Mouse (Mus musculus) urinary bladder, adult 2 months (tissue): Measurements from ENCODE around the gene Dnajc4. TPM values are rescaled to one million over a fixed set of nuclear protein-coding genes. Genes with fewer than 3 reads are reported as not detected.

Experiments used
- DNase-seq: peaks from one replicate; pipeline ENCODE4 v3.0.0; 2022; ENCODE audit warnings: low spot score
- polyA plus RNA-seq: library from polyadenylated mRNA; depleted of rRNA; stranded (reverse); fragments of >200 nt; gene quantifications from 2 replicates; pipeline ENCODE4 v1.2.3, GENCODE M21; 2012; rRNA removed

Gene Dnajc4
- 61.7 and 65.2 TPM in 2 replicates for polyA plus RNA-seq

DNA sequence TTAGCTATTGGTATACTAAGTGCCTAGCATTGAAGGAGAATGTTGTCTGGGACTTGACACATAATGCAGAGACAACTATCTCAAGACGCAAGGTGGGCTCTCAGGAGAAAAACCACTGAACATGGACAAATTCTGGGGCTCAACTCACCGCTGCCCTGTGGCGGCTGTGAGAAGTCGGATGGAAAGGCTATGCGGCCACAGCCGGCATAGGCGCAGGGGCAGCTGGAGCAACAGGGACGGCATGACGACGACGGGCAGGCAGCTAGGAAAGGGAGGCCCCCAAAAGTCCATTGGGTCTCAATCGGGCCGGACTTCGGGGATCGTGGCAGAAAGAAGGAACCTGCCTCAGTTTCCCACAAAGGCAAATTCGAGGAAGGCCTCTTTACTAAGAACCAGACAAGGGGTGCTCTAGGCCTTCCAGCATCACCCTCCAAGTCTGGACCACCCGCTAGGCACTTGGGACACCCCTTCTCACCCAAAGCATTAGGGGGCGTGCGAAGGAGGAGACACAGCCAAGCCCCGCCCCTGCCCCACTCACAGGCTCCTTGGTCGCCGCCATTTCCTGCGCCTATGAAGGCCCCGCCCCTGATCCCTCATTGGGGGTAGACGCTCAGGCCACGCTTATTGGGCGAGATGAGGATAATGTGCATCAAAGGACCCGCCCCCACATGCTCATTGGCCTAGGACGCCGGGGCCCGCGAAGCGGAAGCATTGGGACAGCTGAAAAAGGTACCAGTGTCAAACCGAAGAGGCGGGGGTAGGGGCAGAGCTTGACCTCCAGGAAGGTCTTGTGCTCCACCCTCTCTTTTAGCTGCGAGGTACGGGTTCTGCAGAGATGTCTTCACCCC is at the start of gene Dnajc4:
Dnajc4 (minus strand) TSS at position 562 of the 848 bp plus-strand sequence.
- peak; percentile 80 for DNase-seq

DNA sequence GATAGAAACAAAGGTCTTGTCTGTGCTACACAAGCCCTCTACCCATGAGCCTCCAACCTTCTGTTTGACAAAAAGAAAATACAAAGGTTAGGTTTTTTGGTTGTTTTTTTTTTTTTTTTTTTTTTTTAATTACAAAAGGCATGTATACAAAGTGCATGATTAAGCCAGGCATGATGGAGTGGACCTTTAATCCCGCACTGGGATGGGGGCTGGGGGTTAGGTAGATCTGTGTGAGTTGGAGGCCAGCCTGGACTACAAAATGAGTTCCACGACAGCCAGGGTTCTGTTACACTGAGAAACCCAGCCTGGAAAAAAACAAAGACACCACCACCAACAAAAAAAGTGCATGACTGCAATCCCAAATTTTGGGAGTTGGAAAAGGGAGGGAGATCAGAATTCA is 48.8 kb upstream of the Dnajc4 start:
- no peak for DNase-seq

- DNase-seq, result no peak
Measured at GRCm38 (mm10) chr19:7040637-7041130, 48.3 kb upstream of the Dnajc4 start.

- peak; percentile 92 for DNase-seq
Measured at GRCm38 (mm10) chr19:7039841-7040636, 47.7 kb upstream of the Dnajc4 start, which contains the start of gene Stip1. TSS of gene Stip1 (minus strand) at chr19:7039967.

GRCm38 (mm10) chr19:7039088-7039720 is 46.8 kb upstream of the Dnajc4 start:
- no peak for DNase-seq

DNA sequence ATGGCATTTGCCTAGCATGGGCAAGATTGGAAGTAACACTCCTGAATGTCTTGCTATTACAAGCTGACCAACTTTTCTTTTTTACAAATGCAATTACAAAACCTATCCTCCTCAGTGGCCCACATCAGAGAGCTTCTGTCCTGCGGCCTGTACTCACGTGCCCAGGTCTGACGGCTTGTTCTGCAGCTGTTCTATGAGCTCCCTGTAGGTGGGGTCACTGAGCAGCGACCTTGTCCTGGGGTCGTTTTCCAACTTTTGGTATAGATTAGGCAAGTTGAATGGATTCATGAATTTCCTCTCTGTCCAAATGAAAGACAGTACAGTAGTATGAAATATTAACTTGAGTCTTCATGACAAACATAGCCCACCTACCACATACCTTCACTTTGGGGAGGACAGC is 41.6 kb upstream of the Dnajc4 start:
- DNase-seq, result no peak

DNA sequence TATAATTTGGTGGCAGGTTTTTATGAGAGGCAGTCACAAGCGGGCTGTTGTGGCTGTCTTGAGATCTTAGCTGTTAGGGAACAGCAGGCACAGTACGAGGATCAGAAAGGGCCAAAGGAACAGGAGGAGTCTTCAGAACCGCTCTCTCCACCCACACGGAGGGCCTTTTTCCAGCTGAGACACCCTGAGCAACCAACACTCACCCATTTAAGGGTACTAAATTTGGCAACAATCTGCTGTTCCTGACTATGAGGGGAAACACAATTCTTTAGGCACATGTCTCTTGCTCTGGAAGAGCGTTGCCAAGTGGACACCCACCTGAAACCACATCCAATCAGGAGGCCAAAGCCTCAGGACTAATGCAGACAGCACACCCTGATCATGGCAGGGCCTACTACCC is 37.2 kb upstream of the Dnajc4 start:
- DNase-seq, result no peak

GRCm38 (mm10) chr19:7020224-7020641 is 27.9 kb upstream of the Dnajc4 start:
- DNase-seq, result no peak

DNA sequence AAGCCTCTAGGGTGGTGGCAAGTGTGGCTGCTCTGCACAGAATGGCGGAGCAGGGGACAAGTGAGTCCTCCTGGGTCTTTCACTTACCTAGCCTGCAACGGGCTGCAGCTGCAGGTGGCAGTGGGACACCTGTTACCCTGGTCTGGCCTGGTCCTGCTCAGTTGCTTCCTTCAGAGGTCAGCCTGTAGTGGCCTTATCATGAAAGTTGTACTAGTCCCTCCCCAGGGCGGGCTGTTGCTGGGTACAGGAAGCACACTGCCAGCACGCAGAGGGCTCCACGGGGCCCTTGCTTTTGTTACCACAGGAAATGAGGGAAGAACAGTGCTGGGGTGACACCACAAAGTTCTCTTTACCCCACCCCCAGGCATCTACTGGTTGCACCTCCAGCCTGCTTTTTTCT is 26.8 kb upstream of the Dnajc4 start, which contains the start of gene Fermt3:
Fermt3 (minus strand) TSS at position 279 of the 400 bp plus-strand sequence.
- DNase-seq, result no peak

GRCm38 (mm10) chr19:7018546-7018945 is 26.2 kb upstream of the Dnajc4 start:
- DNase-seq, result no peak

DNA sequence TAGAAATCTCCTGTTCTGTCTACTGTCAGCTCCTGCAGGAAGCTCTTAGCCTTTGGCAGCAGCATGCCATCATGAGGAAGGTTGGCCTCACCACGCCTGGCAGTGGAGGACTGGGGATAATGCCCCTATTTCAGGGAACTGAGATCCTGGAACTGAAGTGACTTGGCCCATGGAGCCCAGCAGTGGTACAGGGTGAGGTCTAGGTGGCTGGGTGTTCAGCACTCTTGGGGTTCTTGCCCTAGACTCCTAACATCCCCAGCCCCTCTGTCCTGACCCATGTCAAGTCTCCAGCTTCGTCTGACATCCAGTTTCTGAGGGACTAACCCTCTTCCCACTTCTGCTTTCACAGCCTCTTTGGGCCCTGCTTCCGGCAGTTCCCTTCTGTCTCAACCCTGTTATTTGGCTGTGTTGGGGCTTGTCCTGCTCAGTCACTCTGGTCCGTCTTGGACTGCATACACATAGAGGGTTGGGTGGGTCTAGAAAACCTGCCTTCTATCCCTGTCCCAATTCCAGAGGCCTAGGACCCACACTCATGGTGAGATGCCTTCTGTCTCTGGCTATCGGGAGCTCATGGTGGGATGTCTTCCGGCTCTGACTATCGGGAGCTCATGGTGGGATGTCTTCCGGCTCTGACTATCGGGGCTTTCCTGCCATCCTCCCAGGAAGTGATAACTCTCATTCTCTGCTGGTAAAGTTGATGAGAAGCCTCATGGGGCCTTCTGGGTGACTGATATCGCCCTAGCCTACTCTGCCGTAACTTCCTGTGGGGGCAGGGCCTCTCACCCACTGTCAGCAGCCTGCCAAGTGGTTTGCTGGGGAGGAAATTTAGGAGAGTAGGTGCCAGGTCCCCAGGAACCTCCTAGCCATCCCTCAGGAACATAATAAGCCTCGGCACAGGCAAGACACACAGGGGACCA is 25.4 kb upstream of the Dnajc4 start:
- no peak for DNase-seq

DNA sequence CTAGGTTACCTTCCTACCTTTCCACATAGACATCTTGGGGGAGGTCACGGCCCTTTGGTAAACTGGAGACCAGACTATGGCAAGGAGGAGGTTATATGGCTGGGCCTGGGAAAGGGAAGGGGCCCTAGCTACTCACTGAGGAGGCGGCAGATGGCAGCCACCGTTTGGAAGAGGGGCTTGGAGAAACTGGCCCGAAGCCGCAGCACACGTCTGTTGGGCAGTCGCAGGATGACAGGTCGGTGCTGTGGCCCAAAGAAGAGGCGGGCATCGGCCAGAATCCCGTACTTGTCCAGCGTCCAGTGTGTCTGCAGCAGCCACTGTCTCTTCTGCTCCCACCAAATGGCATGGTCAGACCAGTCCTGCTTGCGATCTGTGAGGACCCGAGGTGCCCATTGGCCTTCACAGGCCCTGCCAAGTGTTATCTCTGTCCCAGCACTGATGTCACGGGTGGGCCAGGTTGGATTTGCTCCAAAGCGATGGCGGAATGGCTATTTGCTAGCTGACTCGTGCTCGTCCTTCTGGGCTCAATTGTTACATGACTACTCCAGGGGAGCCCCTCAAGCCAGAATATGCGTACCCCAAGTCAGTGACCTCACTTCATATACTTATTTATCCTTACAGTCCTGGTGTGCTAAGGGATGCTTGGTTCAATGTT is 22.2 kb upstream of the Dnajc4 start:
- no peak for DNase-seq

- no peak for DNase-seq
Measured at GRCm38 (mm10) chr19:7013984-7014383, 21.6 kb upstream of the Dnajc4 start.

DNA sequence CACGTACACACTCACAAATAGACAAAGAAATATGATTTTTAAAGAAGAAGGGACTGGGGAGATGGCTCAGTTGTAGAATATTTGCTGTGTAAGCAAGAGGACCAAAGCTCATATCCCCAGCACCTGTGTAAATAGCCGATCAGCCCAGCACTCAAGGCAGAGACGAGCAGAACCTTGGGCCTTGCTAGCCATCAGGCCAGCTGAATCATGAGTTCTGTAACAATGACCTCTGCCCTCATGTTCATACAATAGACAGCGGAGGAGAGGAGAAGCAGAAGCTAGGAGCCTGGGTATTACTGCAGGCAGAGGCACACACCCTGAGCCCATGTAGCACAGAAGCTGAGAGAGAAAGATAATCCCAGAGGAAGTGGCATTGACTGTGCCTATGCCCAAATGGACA is 20.1 kb upstream of the Dnajc4 start:
- DNase-seq, result no peak

- DNase-seq, result no peak
Measured at GRCm38 (mm10) chr19:7006892-7007593, 14.7 kb upstream of the Dnajc4 start.

GRCm38 (mm10) chr19:6999360-7000063 is 7.1 kb upstream of the Dnajc4 start:
- DNase-seq, result no peak

- no peak for DNase-seq
Measured at GRCm38 (mm10) chr19:6997721-6998290, 5.4 kb upstream of the Dnajc4 start.

- peak; percentile 76 for DNase-seq
Measured at GRCm38 (mm10) chr19:6996006-6996405, 3.6 kb upstream of the Dnajc4 start, which contains the start of the genes Nudt22 and Trpt1. TSS of gene Nudt22 (minus strand) at chr19:6996117. TSS of gene Trpt1 (plus strand) at chr19:6996131.
